Mouse (Mus musculus) stomach, embryonic 15.5 days (tissue): ENCODE measurements around the gene Vgll2. TPM values are rescaled to one million over a fixed set of nuclear protein-coding genes. Genes with fewer than 3 reads are reported as not detected.

Source experiments
- ATAC-seq: fragments of 200-750 bp; cut with Nextera tagmentation; 2 replicates; pipeline ENCODE4 v1.8.0; 2017; ENCODE audit warnings: low read depth, moderate number of reproducible peaks, moderate TSS enrichment; ENCODE audit not compliant: insufficient read depth, low FRiP score
- H3K27ac ChIP-seq: fragments of 300-500 bp; sonication (generic); 2 replicates; pipeline ENCODE4 v1.5.1; 2015; ENCODE audit warnings: mild to moderate bottlenecking, inconsistent platforms
- H3K27me3 ChIP-seq: fragments of 300-500 bp; sonication (generic); replicated peaks from 2 replicates; pipeline ENCODE4 v1.6.1; 2015; ENCODE audit warnings: inconsistent platforms
- H3K36me3 ChIP-seq: fragments of 300-500 bp; sonication (generic); 2 replicates; pipeline ENCODE4 v1.6.1; 2015; ENCODE audit warnings: inconsistent platforms
- H3K4me1 ChIP-seq: fragments of 300-500 bp; sonication (generic); 2 replicates; pipeline ENCODE4 v1.6.1; 2015; ENCODE audit warnings: inconsistent platforms
- H3K4me2 ChIP-seq: fragments of 300-500 bp; sonication (generic); 2 replicates; pipeline ENCODE4 v1.6.1; 2015; ENCODE audit warnings: mild to moderate bottlenecking, inconsistent platforms
- H3K4me3 ChIP-seq: fragments of 300-500 bp; sonication (generic); replicated peaks from 2 replicates; pipeline ENCODE4 v1.5.1; 2015; ENCODE audit warnings: inconsistent platforms
- H3K9ac ChIP-seq: fragments of 300-500 bp; sonication (generic); 2 replicates; pipeline ENCODE4 v1.6.1; 2015; ENCODE audit warnings: inconsistent platforms
- H3K9me3 ChIP-seq: fragments of 300-500 bp; sonication (generic); 2 replicates; pipeline ENCODE4 v1.6.1; 2016; ENCODE audit warnings: inconsistent platforms
- WGBS: fragments of 180-500 bp; shearing (Covaris S2); methylation state at CpG from one replicate; pipeline ENCODE4 v1.1.7; 2015; 5-methylcytosine and 5-hydroxymethylcytosine counted together
- polyA plus RNA-seq: library from polyadenylated mRNA; unstranded; fragments of >200 nt; fragmentation: Nextera tagmentation; extraction: Ambion mirVana; gene quantifications from 2 replicates; pipeline ENCODE4 v1.2.1, GENCODE M21; 2015

Gene Vgll2
- 0.08 and 0.55 TPM in 2 replicates for polyA plus RNA-seq

DNA sequence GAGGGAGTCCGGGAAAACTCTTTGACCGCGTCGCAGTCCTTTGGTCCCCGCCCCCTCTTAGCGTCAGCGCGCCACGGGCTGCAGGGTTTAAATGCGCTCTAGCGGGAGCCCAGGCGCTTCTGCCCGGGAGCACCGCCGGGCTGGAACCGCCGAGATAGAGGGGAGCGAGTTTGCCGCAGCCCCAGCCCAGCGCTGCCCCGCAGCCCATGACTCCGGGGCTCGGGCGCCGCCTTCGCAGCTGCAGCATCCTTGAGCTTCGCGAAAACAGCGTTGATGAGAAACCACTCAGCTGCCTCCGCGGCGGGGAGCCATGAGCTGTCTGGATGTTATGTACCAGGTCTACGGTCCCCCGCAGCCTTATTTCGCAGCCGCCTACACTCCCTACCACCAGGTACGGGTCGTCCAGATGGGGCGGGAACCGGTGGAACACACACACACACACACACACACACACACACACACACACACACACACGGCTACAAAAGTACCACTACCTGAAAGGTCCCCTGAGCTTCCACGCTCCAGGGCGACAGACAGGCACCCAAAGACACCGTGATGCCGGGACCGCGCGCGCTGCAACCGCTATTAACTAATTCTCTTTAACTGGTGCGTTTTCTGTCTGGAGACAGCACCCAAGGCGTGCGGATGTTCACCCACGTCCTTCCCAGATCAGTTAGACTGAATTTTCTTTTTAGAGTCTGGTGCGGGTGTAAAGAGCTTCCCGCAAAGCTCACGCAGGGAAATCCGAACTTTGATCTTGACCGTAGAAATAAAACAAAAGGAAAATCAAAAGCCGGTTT, at the start of gene Vgll2:
TSS of gene Vgll2 (plus strand) at position 90 of the 800 bp plus-strand sequence.
- Histone ChIP-seq H3K36me3 (no peaks in the 10 kb centered on the region), H3K9ac (no peak within 1 kb of the TSS), H3K9me3 (no peaks in the 10 kb centered on the region), H3K4me1 (peaks cover 13% of the 10 kb centered on the region), H3K27me3 (peaks cover 65% of the 10 kb centered on the region), H3K4me3 (peak within 1 kb of the TSS; percentile 48), H3K27ac (no peak within 1 kb of the TSS), H3K4me2 (peak within 1 kb of the TSS; percentile 98)
- ATAC-seq, result peak; percentile 56; the same call in 1 of the 2 replicates
- WGBS, result under 1% methylated on average over 57 of the region's 60 CpGs

DNA sequence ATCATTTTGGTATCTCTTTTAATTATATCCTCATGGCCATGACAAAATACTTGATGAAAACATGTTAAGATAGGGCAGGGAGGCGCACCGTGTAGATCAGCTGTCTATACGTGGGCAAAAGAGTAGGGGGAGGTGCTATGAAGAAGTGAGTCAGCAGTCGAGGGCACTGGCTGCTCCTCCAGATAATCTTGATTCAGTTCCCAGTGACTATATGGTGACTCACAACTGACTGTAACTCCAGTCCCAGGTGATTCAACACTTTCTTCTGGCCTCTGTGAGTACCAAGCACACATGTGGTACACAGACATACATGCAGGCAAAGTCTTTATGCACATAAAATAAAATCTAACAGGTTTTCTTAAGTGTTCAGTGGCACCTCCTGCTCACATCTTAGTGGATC, 47.2 kb upstream of the Vgll2 start:
- no peaks in the 10 kb centered on the region for H3K27me3 ChIP-seq
- 0 out of 2 replicates have a peak, but pooled peaks have one; percentile 31 for ATAC-seq
- H3K4me3 ChIP-seq, result no peak overlapping the region
- no peak overlapping the region for H3K9ac ChIP-seq
- H3K36me3 ChIP-seq, result no peaks in the 10 kb centered on the region
- 72% methylated on average over 4 of the region's 4 CpGs for WGBS
- H3K4me1 ChIP-seq, result no peaks in the 10 kb centered on the region
- H3K4me2 ChIP-seq, result no peak overlapping the region
- no peaks in the 10 kb centered on the region for H3K9me3 ChIP-seq
- no peak overlapping the region for H3K27ac ChIP-seq

DNA sequence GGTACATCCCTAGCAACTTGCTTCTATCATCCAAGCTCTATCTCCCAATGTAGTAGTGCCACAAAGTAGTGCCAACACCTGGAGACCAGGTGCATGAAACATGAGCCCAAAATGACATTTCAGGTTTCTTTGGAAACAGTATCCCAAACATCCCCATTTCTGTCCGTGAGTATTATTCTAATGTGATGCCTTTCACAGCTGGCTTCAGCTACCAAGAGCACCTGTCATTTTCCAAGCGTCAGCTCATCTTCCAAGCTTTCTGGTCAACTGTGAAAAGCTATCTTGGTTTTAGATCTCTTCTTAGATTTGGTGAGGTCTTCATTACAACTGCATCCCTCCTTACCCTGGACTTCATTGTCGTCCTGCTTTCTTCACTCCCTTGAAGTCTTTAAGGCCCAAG, 46.7 kb upstream of the Vgll2 start:
- Histone ChIP-seq H3K4me3 (no peak overlapping the region), H3K9ac (no peak overlapping the region), H3K4me1 (no peaks in the 10 kb centered on the region), H3K36me3 (no peaks in the 10 kb centered on the region), H3K27ac (no peak overlapping the region), H3K27me3 (no peaks in the 10 kb centered on the region), H3K4me2 (no peak overlapping the region), H3K9me3 (no peaks in the 10 kb centered on the region)
- WGBS, result 85% methylated on average over 3 of the region's 3 CpGs
- ATAC-seq, result no peak

DNA sequence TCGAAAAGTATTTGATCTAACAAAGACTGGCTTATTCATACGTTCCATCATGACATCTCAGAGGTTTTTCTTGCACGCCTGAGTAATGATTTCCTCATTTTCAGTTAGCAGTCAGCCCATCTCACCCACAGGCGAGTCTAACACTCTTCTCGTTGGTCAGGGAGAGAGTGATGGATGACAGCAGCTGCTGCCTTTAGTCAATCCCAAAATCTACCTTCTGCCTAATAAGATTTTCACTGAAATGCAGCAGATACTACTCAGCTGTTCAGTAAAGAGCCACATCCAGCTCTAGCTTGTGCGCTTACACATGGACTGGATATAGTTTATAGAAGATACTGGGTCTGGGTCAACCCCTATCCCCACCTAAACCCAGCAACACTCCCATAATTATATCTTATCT, 40.7 kb upstream of the Vgll2 start:
- H3K4me1 ChIP-seq, result no peaks in the 10 kb centered on the region
- H3K4me2 ChIP-seq, result no peak overlapping the region
- WGBS, result 56% methylated on average over 6 of the region's 6 CpGs
- no peak overlapping the region for H3K4me3 ChIP-seq
- H3K36me3 ChIP-seq, result no peaks in the 10 kb centered on the region
- no peak overlapping the region for H3K27ac ChIP-seq
- no peaks in the 10 kb centered on the region for H3K9me3 ChIP-seq
- no peak overlapping the region for H3K9ac ChIP-seq
- ATAC-seq, result no peak
- no peaks in the 10 kb centered on the region for H3K27me3 ChIP-seq

DNA sequence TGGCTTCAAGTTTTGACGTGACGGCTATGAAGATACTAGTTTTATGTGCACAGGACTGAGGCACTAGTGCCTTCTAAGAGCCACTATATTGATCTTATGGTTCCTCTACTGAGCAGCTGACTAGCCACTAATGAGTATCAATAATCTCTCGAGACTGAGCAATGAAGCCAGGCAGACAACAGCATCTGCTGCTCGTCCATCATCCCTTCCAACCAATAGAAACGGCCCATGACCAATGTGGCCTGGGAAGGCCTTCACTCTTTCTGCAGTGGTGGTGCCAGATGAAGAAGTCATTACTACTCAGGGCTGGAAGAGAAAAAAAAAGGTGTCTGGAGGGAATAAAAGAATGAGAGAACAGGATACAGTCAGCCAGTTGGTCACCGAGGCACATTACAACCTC, 39.9 kb upstream of the Vgll2 start:
- Histone ChIP-seq H3K4me3 (no peak overlapping the region), H3K9me3 (no peaks in the 10 kb centered on the region), H3K4me1 (no peaks in the 10 kb centered on the region), H3K27me3 (no peaks in the 10 kb centered on the region), H3K9ac (no peak overlapping the region), H3K27ac (no peak overlapping the region), H3K36me3 (no peaks in the 10 kb centered on the region), H3K4me2 (no peak overlapping the region)
- ATAC-seq, result no peak
- 77% methylated on average over 6 of the region's 6 CpGs for WGBS

DNA sequence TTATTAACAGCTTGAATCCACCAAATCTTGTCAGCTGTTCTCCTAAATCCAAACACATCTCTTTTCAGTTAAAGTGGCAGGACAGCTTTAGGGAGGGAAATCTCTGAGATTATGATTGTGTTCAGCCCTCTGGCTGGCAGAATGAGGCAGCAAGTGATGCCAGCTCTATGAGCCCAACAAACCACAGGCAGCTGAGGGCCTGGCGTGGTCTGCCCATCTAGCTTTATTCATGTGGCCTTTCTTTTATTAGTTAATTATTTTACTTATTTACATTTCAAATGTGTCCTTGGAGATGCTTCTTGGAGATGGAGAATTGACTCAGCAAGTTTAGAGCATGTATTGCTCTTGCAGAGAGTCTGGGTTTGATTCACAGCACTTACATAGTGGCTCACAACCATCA, 3.8 kb upstream of the Vgll2 start:
- H3K4me1 ChIP-seq, result peaks cover 8% of the 10 kb centered on the region
- no peaks in the 10 kb centered on the region for H3K36me3 ChIP-seq
- H3K4me2 ChIP-seq, result no peak overlapping the region
- H3K27me3 ChIP-seq, result peaks cover 32% of the 10 kb centered on the region
- no peak for ATAC-seq
- H3K9me3 ChIP-seq, result no peaks in the 10 kb centered on the region
- WGBS, result 65% methylated on average over 1 of the region's 1 CpGs
- H3K4me3 ChIP-seq, result no peak overlapping the region
- no peak overlapping the region for H3K27ac ChIP-seq
- no peak overlapping the region for H3K9ac ChIP-seq

DNA sequence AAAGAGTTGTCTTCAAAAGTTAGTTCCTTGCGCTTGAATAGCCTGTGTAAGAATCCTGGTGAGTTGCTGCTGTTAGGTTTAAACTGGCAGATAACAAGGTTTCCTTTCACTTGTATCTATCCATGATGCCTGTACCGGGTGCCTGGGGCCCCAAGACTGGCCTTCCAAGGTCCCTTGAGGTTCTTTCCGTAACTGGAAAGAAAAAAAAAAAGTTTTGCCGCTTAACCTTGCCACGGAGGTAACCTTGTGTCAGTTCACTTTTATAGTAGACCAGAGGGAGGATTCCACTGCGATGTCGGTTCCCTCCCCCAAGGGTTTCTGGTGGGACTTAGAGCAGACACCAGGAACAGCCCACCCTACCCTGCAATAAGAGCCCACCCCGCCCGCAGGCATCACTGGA, 1.1 kb upstream of the Vgll2 start:
- H3K4me1 ChIP-seq, result peaks cover 8% of the 10 kb centered on the region
- no peak for ATAC-seq
- no peak overlapping the region for H3K4me3 ChIP-seq
- H3K9me3 ChIP-seq, result no peaks in the 10 kb centered on the region
- H3K4me2 ChIP-seq, result no peak overlapping the region
- WGBS, result 4% methylated on average over 9 of the region's 9 CpGs
- H3K9ac ChIP-seq, result no peak overlapping the region
- H3K27ac ChIP-seq, result no peak overlapping the region
- no peaks in the 10 kb centered on the region for H3K36me3 ChIP-seq
- peaks cover 54% of the 10 kb centered on the region for H3K27me3 ChIP-seq

DNA sequence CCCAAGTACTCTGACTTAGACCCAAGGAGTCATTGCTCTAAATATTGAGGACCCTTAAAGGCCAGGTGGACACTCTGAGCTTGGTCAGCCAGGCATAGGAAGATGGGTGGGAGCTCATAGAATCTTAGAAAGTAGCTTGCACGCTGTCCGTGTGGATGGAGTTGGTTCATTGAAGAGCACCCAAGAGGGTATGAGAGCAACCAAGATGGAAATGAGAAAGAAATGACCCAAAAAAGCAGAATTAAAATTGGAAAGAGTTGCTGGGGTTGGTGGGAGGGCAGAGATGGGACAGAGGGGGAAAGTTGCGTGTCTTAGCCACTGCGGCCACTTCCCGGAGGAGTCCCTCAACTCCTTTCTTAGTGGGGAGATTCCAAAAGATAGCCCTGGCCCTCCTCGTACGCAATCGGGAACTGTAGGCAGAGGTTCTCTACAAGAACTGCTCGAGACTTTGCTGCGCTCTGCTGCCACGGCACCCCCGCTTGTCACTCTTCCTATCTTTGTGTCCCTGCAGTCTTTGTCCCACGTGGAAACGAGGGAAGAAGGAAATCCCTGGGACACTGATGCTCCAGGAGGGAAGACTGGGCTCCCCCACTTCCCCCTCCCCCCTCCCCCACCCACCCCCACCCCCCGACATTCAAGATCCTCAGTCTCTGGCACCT, 437 bp upstream of the Vgll2 start:
- Histone ChIP-seq H3K27me3 (peaks cover 57% of the 10 kb centered on the region), H3K4me3 (peak overlapping the region; percentile 48), H3K27ac (no peak overlapping the region), H3K36me3 (no peaks in the 10 kb centered on the region), H3K9ac (no peak overlapping the region), H3K4me1 (peaks cover 8% of the 10 kb centered on the region), H3K9me3 (no peaks in the 10 kb centered on the region), H3K4me2 (peak overlapping the region; percentile 98)
- WGBS, result 2% methylated on average over 14 of the region's 15 CpGs
- ATAC-seq, result no peak

DNA sequence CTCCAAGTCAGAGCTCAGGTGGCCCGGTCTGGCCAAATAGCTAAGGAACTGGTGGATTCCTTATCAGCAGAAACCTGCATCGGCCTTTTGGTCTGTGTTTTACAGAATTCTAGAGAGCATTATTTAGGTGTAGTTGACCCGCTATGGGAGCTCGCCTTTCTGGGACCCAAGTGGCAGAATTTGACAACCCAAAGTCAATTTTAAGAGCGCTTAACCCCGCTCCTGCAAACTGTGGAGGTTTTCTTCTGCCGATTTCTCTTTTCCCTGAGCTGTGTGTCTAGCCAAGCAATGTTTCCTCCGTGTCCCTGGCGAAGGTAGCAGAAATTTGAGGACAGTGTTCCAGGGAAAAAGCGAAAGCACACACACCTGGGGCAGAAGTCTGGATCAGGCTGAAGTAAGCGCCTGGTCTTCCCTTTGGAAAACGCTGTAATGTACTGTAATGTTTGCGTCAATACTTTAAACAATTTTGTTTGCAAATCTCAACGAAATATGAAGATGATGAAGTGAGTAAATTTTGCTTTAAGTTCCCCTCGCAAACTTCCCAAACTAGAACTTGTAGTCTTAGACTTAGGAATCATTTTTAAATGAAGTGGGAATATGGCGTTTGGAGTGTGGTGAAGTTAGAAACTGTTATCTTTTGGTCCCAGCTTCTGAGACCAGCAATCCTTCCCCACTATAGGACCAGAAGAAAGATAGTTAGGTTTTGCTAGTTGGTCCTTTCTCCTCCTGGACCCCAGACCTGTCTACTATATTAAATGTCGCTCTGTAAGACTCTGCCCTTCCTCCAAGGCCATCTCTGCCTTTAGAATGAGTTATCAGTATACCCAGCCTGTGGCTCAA, 1.1 kb downstream of the Vgll2 start:
- peak overlapping the region; percentile 48 for H3K4me3 ChIP-seq
- H3K36me3 ChIP-seq, result no peaks in the 10 kb centered on the region
- H3K27me3 ChIP-seq, result peaks cover 73% of the 10 kb centered on the region
- 4% methylated on average over 17 of the region's 17 CpGs for WGBS
- H3K9me3 ChIP-seq, result no peaks in the 10 kb centered on the region
- ATAC-seq, result no peak
- H3K4me1 ChIP-seq, result peaks cover 15% of the 10 kb centered on the region
- H3K4me2 ChIP-seq, result peak overlapping the region; percentile 98
- no peak overlapping the region for H3K27ac ChIP-seq
- H3K9ac ChIP-seq, result no peak overlapping the region

DNA sequence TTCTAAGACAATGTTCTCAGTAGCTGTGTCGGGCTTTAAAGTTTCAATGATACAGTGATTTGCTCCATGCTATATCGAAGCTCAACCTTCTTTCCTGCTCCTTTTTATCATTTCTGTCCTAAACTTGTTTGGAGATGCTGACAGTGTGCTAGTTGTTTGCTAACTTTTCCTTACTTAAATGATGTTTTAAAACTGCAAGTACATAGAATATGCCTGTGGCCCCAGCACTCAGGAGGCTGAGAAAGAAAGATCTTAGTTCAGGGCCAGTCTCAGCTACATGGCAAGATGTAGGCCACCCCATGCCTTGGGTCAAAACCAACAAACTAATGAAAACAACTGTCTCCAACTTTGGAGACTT, 1.7 kb downstream of the Vgll2 start:
- 16% methylated on average over 2 of the region's 2 CpGs for WGBS
- H3K4me3 ChIP-seq, result no peak overlapping the region
- H3K4me2 ChIP-seq, result no peak overlapping the region
- peaks cover 79% of the 10 kb centered on the region for H3K27me3 ChIP-seq
- no peak overlapping the region for H3K9ac ChIP-seq
- no peaks in the 10 kb centered on the region for H3K9me3 ChIP-seq
- H3K4me1 ChIP-seq, result peaks cover 15% of the 10 kb centered on the region
- H3K36me3 ChIP-seq, result no peaks in the 10 kb centered on the region
- no peak overlapping the region for H3K27ac ChIP-seq
- ATAC-seq, result no peak

DNA sequence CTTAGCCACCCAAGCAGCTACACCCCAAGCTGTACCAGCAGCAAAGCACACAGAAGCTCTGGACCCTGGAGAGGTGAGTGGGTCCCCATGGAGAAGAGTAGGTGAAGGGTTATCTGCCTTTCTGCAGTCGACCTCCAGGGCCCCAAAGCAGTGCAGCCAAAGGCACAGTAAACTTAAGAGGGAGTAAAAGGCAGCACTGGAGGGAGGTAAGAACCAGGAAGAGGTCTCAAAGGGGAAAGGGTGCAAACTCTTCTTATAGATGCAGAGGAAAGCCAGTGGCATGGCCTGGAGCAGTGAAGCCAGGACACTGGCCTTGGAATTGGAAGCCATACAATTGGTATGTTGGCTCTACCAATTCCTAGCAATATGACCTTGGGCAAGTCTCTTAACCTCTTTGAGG, 3.0 kb downstream of the Vgll2 start:
- H3K9me3 ChIP-seq, result no peaks in the 10 kb centered on the region
- ATAC-seq, result no peak
- H3K27me3 ChIP-seq, result peaks cover 82% of the 10 kb centered on the region
- no peak overlapping the region for H3K9ac ChIP-seq
- H3K4me3 ChIP-seq, result no peak overlapping the region
- no peaks in the 10 kb centered on the region for H3K36me3 ChIP-seq
- no peak overlapping the region for H3K4me2 ChIP-seq
- WGBS, result 0% methylated on average over 1 of the region's 1 CpGs
- H3K27ac ChIP-seq, result no peak overlapping the region
- H3K4me1 ChIP-seq, result peaks cover 15% of the 10 kb centered on the region

DNA sequence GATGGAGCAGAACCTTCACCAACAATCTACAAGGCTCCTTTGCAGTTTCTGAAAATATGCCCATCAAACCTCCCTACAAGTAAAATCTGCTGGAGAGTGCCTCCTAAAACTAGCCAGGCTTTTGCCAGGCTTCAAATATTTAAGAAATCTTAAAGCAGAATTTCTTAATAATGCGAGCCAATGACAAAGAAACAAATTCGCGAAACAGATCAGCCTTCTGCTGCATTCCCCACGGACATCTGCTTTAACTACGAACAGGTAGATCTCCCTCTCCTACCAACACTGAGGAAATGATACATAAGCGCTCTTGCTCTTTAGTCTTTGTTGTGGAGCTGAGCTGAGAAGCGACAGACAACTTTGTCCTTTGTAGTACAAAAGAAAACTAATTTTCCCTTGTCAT, 3.5 kb downstream of the Vgll2 start:
- peaks cover 78% of the 10 kb centered on the region for H3K27me3 ChIP-seq
- ATAC-seq, result no peak

More for the DNA sequence above, 3.5 kb downstream of the Vgll2 start:
- peaks cover 15% of the 10 kb centered on the region for H3K4me1 ChIP-seq
- 13% methylated on average over 7 of the region's 7 CpGs for WGBS
- no peak overlapping the region for H3K9ac ChIP-seq
- H3K9me3 ChIP-seq, result no peaks in the 10 kb centered on the region
- no peaks in the 10 kb centered on the region for H3K36me3 ChIP-seq
- H3K4me2 ChIP-seq, result no peak overlapping the region
- no peak overlapping the region for H3K4me3 ChIP-seq
- no peak overlapping the region for H3K27ac ChIP-seq
